Mouse (Mus musculus): ENCODE measurements around the gene Ncor2. TPM values are rescaled to one million over a fixed set of nuclear protein-coding genes. Genes with fewer than 3 reads are reported as not detected.

Gene Ncor2
- polyA plus RNA-seq, 1 experiment, result 46.9 TPM

DNA sequence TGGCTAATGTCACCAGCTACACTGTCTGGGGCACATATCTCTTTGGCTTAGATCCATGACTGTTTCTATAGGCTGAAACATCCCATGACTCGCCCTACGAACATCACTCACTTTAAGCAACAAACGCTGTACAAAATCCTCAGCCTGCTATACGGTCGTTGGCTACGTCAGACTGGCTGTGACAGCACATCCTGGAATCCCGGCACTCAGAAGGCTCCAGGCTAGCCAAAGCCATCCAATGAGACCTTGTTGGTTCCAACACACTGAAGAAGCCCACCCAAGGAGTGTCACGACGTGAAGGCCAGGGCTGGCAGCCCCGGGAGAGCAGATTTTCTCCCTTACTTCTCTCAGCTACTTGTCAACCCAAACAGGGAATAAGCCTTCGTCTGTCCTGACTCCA, 82.7 kb downstream of the Ncor2 start:
- 90% methylated on average over 11 of the region's 11 CpGs for WGBS
- H3K4me3 ChIP-seq (replicated peaks; ENCODE audit: control insufficient read depth, low read depth, low read length), result no peak overlapping the region
- H3K27ac ChIP-seq (ENCODE audit: control insufficient read depth, insufficient read depth, low read depth, low read length, poor library complexity), result no peak overlapping the region
- TF ChIP-seq POLR2A (IDR thresholded peaks at IDR 0.05; ENCODE audit: borderline replicate concordance, control insufficient read depth, low read depth, low read length), result no peak
- TF ChIP-seq CTCF (IDR thresholded peaks at IDR 0.05; ENCODE audit: control insufficient read depth, insufficient read depth, low read length), result no peak
- peaks cover 1% of the 10 kb centered on the region; the same call in 1 of the 2 replicates for H3K4me1 ChIP-seq (ENCODE audit: control insufficient read depth, insufficient read depth, low read length)

DNA sequence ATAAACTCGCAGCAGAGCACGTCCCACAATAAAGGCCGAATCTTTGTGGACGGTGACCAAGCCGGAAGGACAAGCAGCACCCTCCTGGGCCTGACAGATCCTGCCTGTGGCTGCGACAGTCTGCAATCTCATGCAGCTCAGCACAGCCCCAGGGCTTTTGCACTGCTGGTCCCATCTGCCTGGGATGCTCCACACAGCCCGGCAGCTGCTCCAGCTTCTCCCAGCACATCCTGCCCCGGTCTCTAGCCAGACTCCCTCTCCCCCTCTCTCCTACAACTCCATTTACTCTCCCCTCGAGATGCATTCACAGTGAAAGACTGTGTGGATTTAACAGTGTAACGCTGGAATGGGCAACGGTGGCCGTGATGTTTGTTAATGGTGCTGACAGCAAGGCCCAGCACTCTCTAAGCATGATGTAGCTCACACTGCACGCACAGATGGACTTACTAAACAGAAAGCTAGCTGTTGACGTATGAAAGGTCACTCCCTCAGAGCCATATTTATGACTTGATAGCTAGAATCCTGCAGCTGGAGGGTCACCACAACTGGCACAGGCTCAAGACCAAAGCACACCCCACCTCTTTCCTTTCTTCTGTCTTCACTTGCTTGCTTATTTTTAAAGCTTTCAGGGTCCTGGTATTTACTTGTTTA, 83.4 kb downstream of the Ncor2 start:
- Histone ChIP-seq H3K27ac (ENCODE audit: control insufficient read depth, insufficient read depth, low read depth, low read length, poor library complexity) (no peak overlapping the region), H3K4me3 (replicated peaks; ENCODE audit: control insufficient read depth, low read depth, low read length) (no peak overlapping the region), H3K4me1 (ENCODE audit: control insufficient read depth, insufficient read depth, low read length) (peaks cover 1% of the 10 kb centered on the region; the same call in 1 of the 2 replicates)
- 85% methylated on average over 14 of the region's 14 CpGs for WGBS
- TF ChIP-seq CTCF (IDR thresholded peaks at IDR 0.05; ENCODE audit: control insufficient read depth, insufficient read depth, low read length), result no peak

DNA sequence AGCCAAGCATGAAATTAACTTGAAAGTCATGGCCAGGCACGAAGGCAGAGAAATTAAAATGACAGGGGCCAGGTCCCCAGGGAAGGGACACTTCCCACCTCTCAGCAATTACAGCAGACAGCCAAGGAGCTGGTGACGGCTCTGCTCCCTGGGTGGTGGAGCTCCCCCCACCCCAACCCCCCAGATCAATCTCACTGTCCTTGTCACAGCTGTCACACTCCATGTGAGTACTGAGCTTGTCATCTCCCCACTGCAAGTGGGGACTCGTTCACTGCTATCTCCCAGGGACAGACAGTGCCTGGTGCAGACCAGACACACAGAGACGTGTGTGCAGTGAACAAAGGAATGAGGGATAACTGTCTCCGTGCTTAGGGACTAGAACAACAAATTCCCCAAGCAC, 85.2 kb downstream of the Ncor2 start:
- H3K4me3 ChIP-seq (replicated peaks; ENCODE audit: control insufficient read depth, low read depth, low read length), result no peak overlapping the region
- WGBS, result 68% methylated on average over 5 of the region's 5 CpGs
- H3K27ac ChIP-seq (ENCODE audit: control insufficient read depth, insufficient read depth, low read depth, low read length, poor library complexity), result no peak overlapping the region
- TF ChIP-seq POLR2A (IDR thresholded peaks at IDR 0.05; ENCODE audit: borderline replicate concordance, control insufficient read depth, low read depth, low read length) (no peak), CTCF (IDR thresholded peaks at IDR 0.05; ENCODE audit: control insufficient read depth, insufficient read depth, low read length) (no peak)
- H3K4me1 ChIP-seq (ENCODE audit: control insufficient read depth, insufficient read depth, low read length), result peaks cover 1% of the 10 kb centered on the region; the same call in 1 of the 2 replicates

DNA sequence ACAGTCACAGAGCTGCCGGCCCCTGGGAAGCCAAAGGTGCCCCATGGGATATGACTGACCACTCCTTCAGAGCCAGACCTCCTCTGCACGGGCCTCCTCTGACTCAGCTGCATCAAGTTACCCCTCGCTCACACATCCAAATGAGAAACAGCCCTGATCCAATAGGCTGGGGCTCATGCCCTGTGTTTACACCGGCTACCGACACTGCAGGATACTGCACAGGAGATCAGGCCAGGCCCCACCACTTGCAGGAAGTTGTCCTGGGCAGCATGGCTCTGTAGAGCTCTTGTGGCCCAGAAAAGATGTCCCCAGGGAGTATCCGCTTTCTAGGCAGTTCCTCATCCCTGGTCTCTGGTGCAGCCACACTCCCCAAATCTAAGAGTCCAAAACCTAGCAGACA, 90.9 kb downstream of the Ncor2 start:
- H3K4me1 ChIP-seq (ENCODE audit: control insufficient read depth, insufficient read depth, low read length), result no peaks in the 10 kb centered on the region
- 83% methylated on average over 6 of the region's 6 CpGs for WGBS
- no peak overlapping the region for H3K27ac ChIP-seq (ENCODE audit: control insufficient read depth, insufficient read depth, low read depth, low read length, poor library complexity)
- TF ChIP-seq CTCF (IDR thresholded peaks at IDR 0.05; ENCODE audit: control insufficient read depth, insufficient read depth, low read length) (no peak), POLR2A (IDR thresholded peaks at IDR 0.05; ENCODE audit: borderline replicate concordance, control insufficient read depth, low read depth, low read length) (no peak)
- H3K4me3 ChIP-seq (replicated peaks; ENCODE audit: control insufficient read depth, low read depth, low read length), result no peak overlapping the region

DNA sequence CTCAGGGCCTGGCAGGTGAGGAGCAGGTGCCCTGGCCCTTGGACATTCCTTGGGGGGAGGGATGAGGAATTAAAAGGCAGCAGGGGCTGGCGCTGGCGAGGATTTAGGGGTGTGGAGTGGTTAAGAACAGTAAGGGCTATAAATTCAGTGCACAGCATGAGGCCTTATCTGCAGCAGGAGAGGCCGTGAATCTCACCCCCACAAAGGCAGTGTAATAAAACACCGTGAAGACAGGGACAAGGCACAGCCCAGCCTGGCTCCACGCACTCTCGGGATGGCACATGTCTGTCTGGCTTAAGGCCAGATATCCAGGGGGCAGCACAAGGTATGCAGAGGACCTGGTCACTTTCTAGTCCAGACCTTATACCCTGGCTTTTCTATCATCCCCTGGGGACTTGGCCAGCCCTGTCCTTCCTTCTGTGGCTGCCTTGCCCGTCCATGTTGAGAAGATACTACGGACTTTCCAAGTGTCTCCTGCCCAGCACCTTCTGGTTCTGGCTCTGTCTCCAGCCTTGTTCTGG, 93.9 kb downstream of the Ncor2 start:
- Histone ChIP-seq H3K4me1 (ENCODE audit: control insufficient read depth, insufficient read depth, low read length) (no peaks in the 10 kb centered on the region), H3K4me3 (replicated peaks; ENCODE audit: control insufficient read depth, low read depth, low read length) (no peak overlapping the region), H3K27ac (ENCODE audit: control insufficient read depth, insufficient read depth, low read depth, low read length, poor library complexity) (no peak overlapping the region)
- 84% methylated on average over 8 of the region's 8 CpGs for WGBS
- TF ChIP-seq POLR2A (IDR thresholded peaks at IDR 0.05; ENCODE audit: borderline replicate concordance, control insufficient read depth, low read depth, low read length) (no peak), CTCF (IDR thresholded peaks at IDR 0.05; ENCODE audit: control insufficient read depth, insufficient read depth, low read length) (no peak)

DNA sequence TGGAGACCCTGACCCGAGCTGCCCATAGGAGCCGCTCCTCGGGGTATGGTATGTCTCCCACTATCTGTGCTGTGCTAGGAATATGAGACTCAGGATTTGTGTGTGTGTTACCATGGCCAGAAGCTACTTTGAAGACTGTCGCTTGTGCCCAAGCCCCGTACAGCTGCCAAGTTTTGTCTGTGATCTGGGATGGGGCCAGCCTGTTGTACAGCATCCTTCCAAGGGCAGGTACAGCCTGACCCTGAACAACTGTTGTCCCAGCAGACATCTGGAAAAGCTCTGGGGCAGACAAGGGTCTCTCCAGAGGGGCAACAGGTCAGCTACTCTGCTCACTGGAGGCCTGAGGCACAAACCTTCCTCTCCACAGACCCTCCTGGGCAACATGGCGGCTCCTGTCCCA, 95.3 kb downstream of the Ncor2 start:
- 94% methylated on average over 6 of the region's 6 CpGs for WGBS

DNA sequence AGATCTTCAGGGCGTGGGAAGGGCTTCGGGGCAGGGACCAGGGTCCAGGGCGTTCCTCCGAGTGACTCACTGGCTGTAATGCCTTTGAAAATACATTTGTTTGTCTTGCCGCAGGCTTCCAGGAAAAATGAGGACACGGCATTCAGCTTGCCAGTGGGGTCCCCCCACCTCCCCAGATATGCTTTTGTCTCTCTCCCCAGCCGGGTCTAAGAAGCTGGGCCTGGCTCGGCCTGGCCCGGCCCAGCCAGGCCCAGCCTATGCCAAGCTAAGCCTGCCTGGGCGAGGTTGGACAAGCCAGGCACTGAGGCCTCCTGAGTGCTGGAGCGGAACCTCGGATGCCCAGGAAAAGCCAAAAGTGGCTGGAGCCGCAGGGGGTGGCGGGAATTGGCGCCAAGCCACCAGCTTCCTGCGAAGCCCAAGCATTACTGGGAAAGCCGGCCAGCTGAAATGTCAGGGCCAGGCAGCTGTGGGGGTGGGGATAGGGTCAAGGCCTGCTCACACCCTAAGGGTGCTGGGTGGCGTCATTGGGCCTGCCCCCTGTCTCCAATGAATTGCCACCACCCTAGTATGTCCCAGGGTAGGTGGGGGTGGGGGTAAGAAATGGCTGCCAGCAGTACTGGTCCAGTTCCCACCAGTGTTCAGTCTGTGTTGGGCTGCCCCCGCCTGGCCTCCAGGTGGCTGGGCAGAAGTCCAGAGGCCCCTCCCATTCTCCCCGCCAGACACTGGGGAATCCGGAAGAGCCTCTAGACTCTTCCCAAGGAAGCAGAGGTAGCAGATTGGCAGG, 97.5 kb downstream of the Ncor2 start:
- no peak overlapping the region for H3K4me3 ChIP-seq (replicated peaks; ENCODE audit: control insufficient read depth, low read depth, low read length)
- H3K4me1 ChIP-seq (ENCODE audit: control insufficient read depth, insufficient read depth, low read length), result no peaks in the 10 kb centered on the region
- no peak overlapping the region for H3K27ac ChIP-seq (ENCODE audit: control insufficient read depth, insufficient read depth, low read depth, low read length, poor library complexity)
- WGBS, result 86% methylated on average over 21 of the region's 21 CpGs
- no peak for TF ChIP-seq CTCF (IDR thresholded peaks at IDR 0.05; ENCODE audit: control insufficient read depth, insufficient read depth, low read length)
- no peak for TF ChIP-seq POLR2A (IDR thresholded peaks at IDR 0.05; ENCODE audit: borderline replicate concordance, control insufficient read depth, low read depth, low read length)

More for the DNA sequence above, 95.3 kb downstream of the Ncor2 start:
- Histone ChIP-seq H3K4me3 (replicated peaks; ENCODE audit: control insufficient read depth, low read depth, low read length) (no peak overlapping the region), H3K27ac (ENCODE audit: control insufficient read depth, insufficient read depth, low read depth, low read length, poor library complexity) (no peak overlapping the region), H3K4me1 (ENCODE audit: control insufficient read depth, insufficient read depth, low read length) (no peaks in the 10 kb centered on the region)
- TF ChIP-seq CTCF (IDR thresholded peaks at IDR 0.05; ENCODE audit: control insufficient read depth, insufficient read depth, low read length) (no peak), POLR2A (IDR thresholded peaks at IDR 0.05; ENCODE audit: borderline replicate concordance, control insufficient read depth, low read depth, low read length) (no peak)

DNA sequence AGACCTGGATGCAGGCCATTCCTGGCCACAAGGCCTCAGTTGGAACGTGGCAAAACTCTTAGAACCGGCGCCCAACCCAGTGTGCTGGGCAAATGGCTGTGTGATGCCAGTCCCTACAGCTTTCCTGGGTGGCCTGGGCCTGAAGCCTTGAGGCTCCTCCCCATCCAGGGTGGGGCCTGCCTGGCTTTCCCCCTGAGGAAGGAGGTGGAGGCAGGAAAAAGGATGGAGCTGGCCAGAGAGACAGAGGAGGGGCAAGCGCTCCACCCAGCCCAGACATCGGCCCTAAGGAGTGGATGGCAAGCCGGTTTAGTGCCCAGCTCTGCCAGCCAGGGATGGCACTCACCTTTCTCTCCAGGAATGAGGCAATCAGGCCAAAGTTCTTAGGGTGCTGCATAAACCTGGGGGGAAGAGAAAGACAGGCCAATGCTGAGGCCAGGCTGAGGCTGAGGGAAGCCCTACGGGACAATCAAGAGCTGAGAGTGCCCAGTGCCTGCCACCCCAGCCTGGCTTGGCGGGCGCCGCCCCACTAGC, 98.2 kb downstream of the Ncor2 start:
- H3K27ac ChIP-seq (ENCODE audit: control insufficient read depth, insufficient read depth, low read depth, low read length, poor library complexity), result no peak overlapping the region
- WGBS, result 87% methylated on average over 10 of the region's 10 CpGs

More for the DNA sequence above, 98.2 kb downstream of the Ncor2 start:
- TF ChIP-seq CTCF (IDR thresholded peaks at IDR 0.05; ENCODE audit: control insufficient read depth, insufficient read depth, low read length) (no peak), POLR2A (IDR thresholded peaks at IDR 0.05; ENCODE audit: borderline replicate concordance, control insufficient read depth, low read depth, low read length) (no peak)
- Histone ChIP-seq H3K4me3 (replicated peaks; ENCODE audit: control insufficient read depth, low read depth, low read length) (no peak overlapping the region), H3K4me1 (ENCODE audit: control insufficient read depth, insufficient read depth, low read length) (no peaks in the 10 kb centered on the region)
